8 mouse cellular contexts compared by ENCODE assay signal in the genomic region with DNA sequence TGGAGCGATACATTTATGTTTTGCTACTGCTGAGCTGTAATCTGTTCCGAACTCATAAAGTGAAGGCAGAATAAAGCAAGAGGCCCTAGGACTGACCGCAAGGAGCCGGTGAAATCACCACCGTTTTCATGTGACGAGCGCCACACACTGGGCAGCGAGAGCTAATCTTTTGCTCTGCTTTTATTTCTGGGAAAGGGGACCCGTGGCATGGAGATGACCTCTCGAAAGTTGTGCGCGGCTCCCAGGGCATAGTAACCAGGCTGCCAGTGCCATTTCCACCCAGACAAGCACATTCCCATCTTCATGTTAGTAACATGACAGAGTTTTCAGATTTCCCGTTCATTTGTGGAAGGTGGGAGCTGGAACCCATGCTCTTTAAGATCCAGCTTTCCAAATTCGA. TPM values are rescaled to one million over a fixed set of nuclear protein-coding genes. Genes with fewer than 3 reads are reported as not detected.
DNase-seq lines count a peak whose midpoint lies in the region; ATAC-seq and TF ChIP-seq lines count a peak whose summit lies in the region.

No protein-coding gene starts in this region.

- TF ChIP-seq CTCF in testis, adult 2 months (IDR thresholded peaks at IDR 0.05; ENCODE audit: control insufficient read depth, insufficient read depth, insufficient replicate concordance, low read depth, low read length): peak; percentile 38; the same call in 1 of the 2 replicates
- peak; percentile 66 for TF ChIP-seq CTCF in hindbrain, postnatal 0 days (IDR thresholded peaks at IDR 0.05; ENCODE audit: low read depth)

- intact Hi-C loops in gastrocnemius, postnatal 14 days (cut with DNase I; ENCODE audit: low total_unique reads): loop anchor here (5.0 to 10.0 kb wide), 3 partner anchors 77 to 360 kb away; no protein-coding TSS in a partner anchor

- H3K27me3 ChIP-seq in testis, adult 2 months (ENCODE audit: control insufficient read depth, insufficient read depth, low read length): no peaks in the 10 kb centered on the region
- no peaks in the 10 kb centered on the region for H3K27me3 ChIP-seq in hindbrain, postnatal 0 days (ENCODE audit: insufficient read depth, low read length)
- H3K27me3 ChIP-seq in limb, embryonic 15.5 days: peaks cover 4% of the 10 kb centered on the region; the same call in 1 of the 2 replicates
- H3K27me3 ChIP-seq in midbrain, embryonic 14.5 days (ENCODE audit: control insufficient read depth, insufficient read depth, low read length): no peaks in the 10 kb centered on the region

- peaks cover 7% of the 10 kb centered on the region for H3K4me1 ChIP-seq in testis, adult 2 months (ENCODE audit: control insufficient read depth, insufficient read depth, low read length)
- peaks cover 9% of the 10 kb centered on the region; the same call in 1 of the 2 replicates for H3K4me1 ChIP-seq in hindbrain, postnatal 0 days (ENCODE audit: insufficient read depth, low read length)
- H3K4me1 ChIP-seq in limb, embryonic 15.5 days: peaks cover 31% of the 10 kb centered on the region
- peaks cover 24% of the 10 kb centered on the region for H3K4me1 ChIP-seq in midbrain, embryonic 14.5 days (ENCODE audit: control insufficient read depth, insufficient read depth, low read length)

- H3K36me3 ChIP-seq in testis, adult 2 months (ENCODE audit: control insufficient read depth, insufficient read depth, low read length): no peaks in the 10 kb centered on the region
- no peaks in the 10 kb centered on the region for H3K36me3 ChIP-seq in hindbrain, postnatal 0 days (ENCODE audit: insufficient read depth, low read length)
- H3K36me3 ChIP-seq in limb, embryonic 15.5 days: no peaks in the 10 kb centered on the region
- no peaks in the 10 kb centered on the region for H3K36me3 ChIP-seq in midbrain, embryonic 14.5 days (ENCODE audit: control insufficient read depth, insufficient read depth, low read length)

- peak; percentile 71 for ATAC-seq in hindbrain, postnatal 0 days
- no peak for ATAC-seq in limb, embryonic 15.5 days (ENCODE audit: insufficient number of reproducible peaks, low FRiP score, low TSS enrichment, low read depth)
- no peak for ATAC-seq in midbrain, embryonic 14.5 days (ENCODE audit: low FRiP score, low TSS enrichment)

- H3K27ac ChIP-seq in testis, adult 2 months (ENCODE audit: control insufficient read depth, insufficient read depth, low read depth, low read length): no peak overlapping the region
- peak overlapping the region; percentile 32; the same call in 1 of the 2 replicates for H3K27ac ChIP-seq in hindbrain, postnatal 0 days
- peak overlapping the region; percentile 28 for H3K27ac ChIP-seq in limb, embryonic 15.5 days
- no peak overlapping the region for H3K27ac ChIP-seq in midbrain, embryonic 14.5 days (replicated peaks; ENCODE audit: low read depth, low read length)

- 0 out of 2 replicates have a peak overlapping the region, but pooled peaks have one; percentile 18 for H3K9ac ChIP-seq in hindbrain, postnatal 0 days (replicated peaks; ENCODE audit: low read length)
- no peak overlapping the region for H3K9ac ChIP-seq in limb, embryonic 15.5 days
- H3K9ac ChIP-seq in midbrain, embryonic 14.5 days (replicated peaks; ENCODE audit: low read length): peak overlapping the region; percentile 20; the same call in 1 of the 2 replicates

- peak overlapping the region; percentile 49 for H3K4me2 ChIP-seq in hindbrain, postnatal 0 days (ENCODE audit: low read depth, low read length)
- H3K4me2 ChIP-seq in limb, embryonic 15.5 days: peak overlapping the region; percentile 40
- H3K4me2 ChIP-seq in midbrain, embryonic 14.5 days (ENCODE audit: low read length): peak overlapping the region; percentile 36

- WGBS in hindbrain, postnatal 0 days: 11% methylated on average over 14 of the region's 14 CpGs
- WGBS in limb, embryonic 15.5 days: 14% methylated on average over 14 of the region's 14 CpGs
- 15% methylated on average over 14 of the region's 14 CpGs for WGBS in midbrain, embryonic 14.5 days

- no peak overlapping the region for H3K4me3 ChIP-seq in testis, adult 2 months (ENCODE audit: control insufficient read depth, low read depth, low read length)
- H3K4me3 ChIP-seq in hindbrain, postnatal 0 days (ENCODE audit: low read length): no peak overlapping the region
- H3K4me3 ChIP-seq in limb, embryonic 15.5 days: peak overlapping the region; percentile 14
- no peak overlapping the region for H3K4me3 ChIP-seq in midbrain, embryonic 14.5 days (replicated peaks; ENCODE audit: low read depth, low read length)

- no peak for TF ChIP-seq POLR2A in testis, adult 2 months (IDR thresholded peaks at IDR 0.05; ENCODE audit: control insufficient read depth, low read depth, low read length)

- H3K9me3 ChIP-seq in hindbrain, postnatal 0 days (ENCODE audit: low read length): no peaks in the 10 kb centered on the region
- no peaks in the 10 kb centered on the region for H3K9me3 ChIP-seq in limb, embryonic 15.5 days
- no peaks in the 10 kb centered on the region for H3K9me3 ChIP-seq in midbrain, embryonic 14.5 days (ENCODE audit: control insufficient read depth, low read length)

- no peak for DNase-seq in testis, postnatal 14 days (ENCODE audit: low spot score)
- DNase-seq in cerebellum, postnatal 36 days: peak; percentile 63 to 67
- peak; percentile 77 for DNase-seq in gastrocnemius, postnatal 14 days
- DNase-seq in hindbrain, postnatal 0 days (ENCODE audit: low spot score): peak; percentile 81
- DNase-seq in midbrain, embryonic 14.5 days: peak; percentile 71
- DNase-seq in spleen, postnatal 4 days (ENCODE audit: low spot score in 2 of 2): peak; percentile 28 to 67

RNA-seq across cellular contexts. Expression of a gene that starts 13.5 kb away (rescaled TPM):
- polyA plus RNA-seq in testis, adult 2 months (2012; rRNA removed): 76.5 and 77.4 TPM in 2 replicates
- under 1 TPM; 0.18 to 0.27 TPM for total RNA-seq in gastrocnemius, postnatal 14 days (2021)
- 0.86 and 1.9 TPM in 2 replicates for total RNA-seq in hindbrain, postnatal 0 days (2014; rRNA removed)
- 0.19 and 0.38 TPM in 2 replicates for polyA plus RNA-seq in hindbrain, postnatal 0 days (2015; fragmentation: Nextera tagmentation; extraction: Ambion mirVana)
- 0.18 and 0.30 TPM in 2 replicates for polyA plus RNA-seq in limb, embryonic 15.5 days (2015; fragmentation: Nextera tagmentation; extraction: Ambion mirVana)
- 0.93 and 1.2 TPM in 2 replicates for polyA plus RNA-seq in midbrain, embryonic 14.5 days (2014; fragmentation: Nextera tagmentation; extraction: Ambion mirVana)

RNA-seq across cellular contexts. Expression of a gene that starts 17.3 kb away (rescaled TPM):
- polyA plus RNA-seq in testis, adult 2 months (2012; rRNA removed): 12.3 and 12.4 TPM in 2 replicates
- total RNA-seq in gastrocnemius, postnatal 14 days (2021): 1 to 10 TPM in 1 of 2 experiments, under 1 TPM in 1; 0.82 to 1.1 TPM
- total RNA-seq in hindbrain, postnatal 0 days (2014; rRNA removed): 8.9 and 11.4 TPM in 2 replicates
- polyA plus RNA-seq in hindbrain, postnatal 0 days (2015; fragmentation: Nextera tagmentation; extraction: Ambion mirVana): 4.6 and 4.8 TPM in 2 replicates
- polyA plus RNA-seq in limb, embryonic 15.5 days (2015; fragmentation: Nextera tagmentation; extraction: Ambion mirVana): 6.0 and 6.3 TPM in 2 replicates
- polyA plus RNA-seq in midbrain, embryonic 14.5 days (2014; fragmentation: Nextera tagmentation; extraction: Ambion mirVana): 8.6 and 9.7 TPM in 2 replicates

RNA-seq across cellular contexts. Expression of a gene that starts 26.1 kb away (rescaled TPM):
- polyA plus RNA-seq in testis, adult 2 months (2012; rRNA removed): 5.2 and 5.4 TPM in 2 replicates
- total RNA-seq in gastrocnemius, postnatal 14 days (2021): 1 to 10 TPM; 4.1 to 4.4 TPM
- total RNA-seq in hindbrain, postnatal 0 days (2014; rRNA removed): 30.9 and 33.9 TPM in 2 replicates
- 16.3 and 19.2 TPM in 2 replicates for polyA plus RNA-seq in hindbrain, postnatal 0 days (2015; fragmentation: Nextera tagmentation; extraction: Ambion mirVana)
- polyA plus RNA-seq in limb, embryonic 15.5 days (2015; fragmentation: Nextera tagmentation; extraction: Ambion mirVana): 12.8 and 12.9 TPM in 2 replicates
- polyA plus RNA-seq in midbrain, embryonic 14.5 days (2014; fragmentation: Nextera tagmentation; extraction: Ambion mirVana): 17.0 and 21.2 TPM in 2 replicates

Comparison
In these comparisons a context has a peak if more than half of its experiments do, and no peak if none do; other contexts are left out.
1. H3K27ac ChIP-seq: peak in hindbrain, postnatal 0 days (single experiment) and limb, embryonic 15.5 days (single experiment); none in testis, adult 2 months (single experiment) and midbrain, embryonic 14.5 days (single experiment).
2. RNA of a gene that starts 13.5 kb away (polyA plus RNA-seq): 76.5 to 77.4 TPM in testis, adult 2 months; 0.93 to 1.2 TPM in midbrain, embryonic 14.5 days, 0.19 to 0.38 TPM in hindbrain, postnatal 0 days and 0.18 to 0.30 TPM in limb, embryonic 15.5 days; every median in the first group is over 10 times any median in the second.
3. Peak in every context shown above with its lines, with median percentiles within 50 percentile points of each other: H3K4me2 ChIP-seq.